Mouse (Mus musculus): Measurements from ENCODE around the gene Cox17. TPM values are rescaled to one million over a fixed set of nuclear protein-coding genes. Genes with fewer than 3 reads are reported as not detected.

Gene Cox17
- polyA plus RNA-seq, 1 experiment from 2014 or later, result 66.0 TPM

GRCm38 (mm10) chr16:38354185-38354913 lies 7.6 kb downstream of the Cox17 start:
- Histone ChIP-seq H3K4me3 (ENCODE audit: low read depth, low read length) (no peak overlapping the region), H3K27ac (ENCODE audit: low read length) (no peak overlapping the region), H3K4me2 (ENCODE audit: low read length) (no peak overlapping the region), H3K36me3 (ENCODE audit: control insufficient read depth, insufficient read depth, low read length) (peaks cover 3% of the 10 kb centered on the region), H3K27me3 (ENCODE audit: control insufficient read depth, insufficient read depth, low read depth, low read length) (no peaks in the 10 kb centered on the region), H3K9me3 (replicated peaks; ENCODE audit: control insufficient read depth, low read length, poor library complexity, severe bottlenecking) (no peaks in the 10 kb centered on the region), H3K4me1 (ENCODE audit: control insufficient read depth, insufficient read depth, low read length) (no peaks in the 10 kb centered on the region), H3K9ac (ENCODE audit: low read depth, low read length) (no peak overlapping the region)
- 93% methylated on average over 5 of the region's 5 CpGs for WGBS
- no peak for ATAC-seq

- Histone ChIP-seq H3K9me3 (replicated peaks; ENCODE audit: control insufficient read depth, low read length, poor library complexity, severe bottlenecking) (no peaks in the 10 kb centered on the region), H3K4me3 (ENCODE audit: low read depth, low read length) (no peak overlapping the region), H3K27ac (ENCODE audit: low read length) (no peak overlapping the region), H3K9ac (ENCODE audit: low read depth, low read length) (no peak overlapping the region), H3K36me3 (ENCODE audit: control insufficient read depth, insufficient read depth, low read length) (no peaks in the 10 kb centered on the region), H3K27me3 (ENCODE audit: control insufficient read depth, insufficient read depth, low read depth, low read length) (no peaks in the 10 kb centered on the region), H3K4me1 (ENCODE audit: control insufficient read depth, insufficient read depth, low read length) (no peaks in the 10 kb centered on the region), H3K4me2 (ENCODE audit: low read length) (no peak overlapping the region)
- no peak for ATAC-seq
- WGBS, result 92% methylated on average over 6 of the region's 6 CpGs
Measured at GRCm38 (mm10) chr16:38358256-38358812, 11.5 kb downstream of the Cox17 start.

GRCm38 (mm10) chr16:38359241-38359640 lies 12.4 kb downstream of the Cox17 start:
- H3K36me3 ChIP-seq (ENCODE audit: control insufficient read depth, insufficient read depth, low read length), result no peaks in the 10 kb centered on the region
- H3K27ac ChIP-seq (ENCODE audit: low read length), result no peak overlapping the region
- WGBS, result 94% methylated on average over 2 of the region's 2 CpGs
- no peaks in the 10 kb centered on the region for H3K27me3 ChIP-seq (ENCODE audit: control insufficient read depth, insufficient read depth, low read depth, low read length)
- H3K9me3 ChIP-seq (replicated peaks; ENCODE audit: control insufficient read depth, low read length, poor library complexity, severe bottlenecking), result no peaks in the 10 kb centered on the region
- no peak overlapping the region for H3K4me3 ChIP-seq (ENCODE audit: low read depth, low read length)
- no peak for ATAC-seq
- no peaks in the 10 kb centered on the region for H3K4me1 ChIP-seq (ENCODE audit: control insufficient read depth, insufficient read depth, low read length)
- H3K4me2 ChIP-seq (ENCODE audit: low read length), result no peak overlapping the region
- H3K9ac ChIP-seq (ENCODE audit: low read depth, low read length), result no peak overlapping the region

GRCm38 (mm10) chr16:38359857-38360256 lies 13.1 kb downstream of the Cox17 start:
- Histone ChIP-seq H3K9me3 (replicated peaks; ENCODE audit: control insufficient read depth, low read length, poor library complexity, severe bottlenecking) (no peaks in the 10 kb centered on the region), H3K36me3 (ENCODE audit: control insufficient read depth, insufficient read depth, low read length) (no peaks in the 10 kb centered on the region), H3K4me1 (ENCODE audit: control insufficient read depth, insufficient read depth, low read length) (no peaks in the 10 kb centered on the region), H3K4me3 (ENCODE audit: low read depth, low read length) (no peak overlapping the region), H3K4me2 (ENCODE audit: low read length) (no peak overlapping the region), H3K27me3 (ENCODE audit: control insufficient read depth, insufficient read depth, low read depth, low read length) (no peaks in the 10 kb centered on the region), H3K9ac (ENCODE audit: low read depth, low read length) (no peak overlapping the region), H3K27ac (ENCODE audit: low read length) (no peak overlapping the region)
- WGBS, result 82% methylated on average over 3 of the region's 3 CpGs
- ATAC-seq, result no peak

- no peaks in the 10 kb centered on the region for H3K27me3 ChIP-seq (ENCODE audit: control insufficient read depth, insufficient read depth, low read depth, low read length)
- no peaks in the 10 kb centered on the region for H3K9me3 ChIP-seq (replicated peaks; ENCODE audit: control insufficient read depth, low read length, poor library complexity, severe bottlenecking)
- WGBS, result 19% methylated on average over 2 of the region's 2 CpGs
- no peaks in the 10 kb centered on the region for H3K4me1 ChIP-seq (ENCODE audit: control insufficient read depth, insufficient read depth, low read length)
- H3K27ac ChIP-seq (ENCODE audit: low read length), result no peak overlapping the region
- no peak overlapping the region for H3K9ac ChIP-seq (ENCODE audit: low read depth, low read length)
- no peak overlapping the region for H3K4me3 ChIP-seq (ENCODE audit: low read depth, low read length)
- no peak for ATAC-seq
- H3K4me2 ChIP-seq (ENCODE audit: low read length), result no peak overlapping the region
- H3K36me3 ChIP-seq (ENCODE audit: control insufficient read depth, insufficient read depth, low read length), result no peaks in the 10 kb centered on the region
Measured at GRCm38 (mm10) chr16:38360317-38360716, 13.5 kb downstream of the Cox17 start.

GRCm38 (mm10) chr16:38361933-38362332 lies 15.1 kb downstream of the Cox17 start, which contains the start of gene Popdc2:
Gene Popdc2 (plus strand): TSS chr16:38362209.
- H3K27me3 ChIP-seq (ENCODE audit: control insufficient read depth, insufficient read depth, low read depth, low read length), result no peaks in the 10 kb centered on the region
- H3K4me3 ChIP-seq (ENCODE audit: low read depth, low read length), result no peak within 1 kb of the TSS
- no peak for ATAC-seq
- no peak within 1 kb of the TSS for H3K27ac ChIP-seq (ENCODE audit: low read length)
- no peaks in the 10 kb centered on the region for H3K36me3 ChIP-seq (ENCODE audit: control insufficient read depth, insufficient read depth, low read length)
- H3K4me1 ChIP-seq (ENCODE audit: control insufficient read depth, insufficient read depth, low read length), result no peaks in the 10 kb centered on the region
- H3K4me2 ChIP-seq (ENCODE audit: low read length), result no peak within 1 kb of the TSS
- WGBS, result 63% methylated on average over 10 of the region's 10 CpGs
- no peaks in the 10 kb centered on the region for H3K9me3 ChIP-seq (replicated peaks; ENCODE audit: control insufficient read depth, low read length, poor library complexity, severe bottlenecking)
- H3K9ac ChIP-seq (ENCODE audit: low read depth, low read length), result no peak within 1 kb of the TSS

- H3K36me3 ChIP-seq (ENCODE audit: control insufficient read depth, insufficient read depth, low read length), result no peaks in the 10 kb centered on the region
- H3K4me3 ChIP-seq (ENCODE audit: low read depth, low read length), result no peak overlapping the region
- no peak overlapping the region for H3K4me2 ChIP-seq (ENCODE audit: low read length)
- WGBS, result 87% methylated on average over 20 of the region's 20 CpGs
- no peaks in the 10 kb centered on the region for H3K9me3 ChIP-seq (replicated peaks; ENCODE audit: control insufficient read depth, low read length, poor library complexity, severe bottlenecking)
- H3K4me1 ChIP-seq (ENCODE audit: control insufficient read depth, insufficient read depth, low read length), result no peaks in the 10 kb centered on the region
- H3K27ac ChIP-seq (ENCODE audit: low read length), result no peak overlapping the region
- no peak for ATAC-seq
- no peaks in the 10 kb centered on the region for H3K27me3 ChIP-seq (ENCODE audit: control insufficient read depth, insufficient read depth, low read depth, low read length)
- no peak overlapping the region for H3K9ac ChIP-seq (ENCODE audit: low read depth, low read length)
Measured at GRCm38 (mm10) chr16:38362493-38363255, 15.9 kb downstream of the Cox17 start.

GRCm38 (mm10) chr16:38363256-38363595 lies 16.4 kb downstream of the Cox17 start:
- Histone ChIP-seq H3K4me1 (ENCODE audit: control insufficient read depth, insufficient read depth, low read length) (no peaks in the 10 kb centered on the region), H3K9me3 (replicated peaks; ENCODE audit: control insufficient read depth, low read length, poor library complexity, severe bottlenecking) (no peaks in the 10 kb centered on the region), H3K4me3 (ENCODE audit: low read depth, low read length) (no peak overlapping the region), H3K27me3 (ENCODE audit: control insufficient read depth, insufficient read depth, low read depth, low read length) (no peaks in the 10 kb centered on the region), H3K9ac (ENCODE audit: low read depth, low read length) (no peak overlapping the region), H3K27ac (ENCODE audit: low read length) (no peak overlapping the region), H3K36me3 (ENCODE audit: control insufficient read depth, insufficient read depth, low read length) (no peaks in the 10 kb centered on the region), H3K4me2 (ENCODE audit: low read length) (no peak overlapping the region)
- no peak for ATAC-seq
- WGBS, result 91% methylated on average over 3 of the region's 3 CpGs

- Histone ChIP-seq H3K9ac (ENCODE audit: low read depth, low read length) (no peak overlapping the region), H3K27ac (ENCODE audit: low read length) (no peak overlapping the region), H3K4me1 (ENCODE audit: control insufficient read depth, insufficient read depth, low read length) (no peaks in the 10 kb centered on the region), H3K27me3 (ENCODE audit: control insufficient read depth, insufficient read depth, low read depth, low read length) (no peaks in the 10 kb centered on the region), H3K36me3 (ENCODE audit: control insufficient read depth, insufficient read depth, low read length) (no peaks in the 10 kb centered on the region), H3K4me3 (ENCODE audit: low read depth, low read length) (no peak overlapping the region), H3K9me3 (replicated peaks; ENCODE audit: control insufficient read depth, low read length, poor library complexity, severe bottlenecking) (no peaks in the 10 kb centered on the region), H3K4me2 (ENCODE audit: low read length) (no peak overlapping the region)
- no peak for ATAC-seq
- WGBS, result 90% methylated on average over 7 of the region's 7 CpGs
Measured at GRCm38 (mm10) chr16:38363657-38364056, 16.9 kb downstream of the Cox17 start.
